Mouse (Mus musculus) megakaryocyte, adult 5-6 weeks (primary cell): ENCODE measurements around the gene Clk4. TPM values are rescaled to one million over a fixed set of nuclear protein-coding genes. Genes with fewer than 3 reads are reported as not detected.

ENCODE experiments used
- ATAC-seq: 2 replicates; pipeline ENCODE4 v1.8.0; 2016; ENCODE audit warnings: mild to moderate bottlenecking, inconsistent platforms; ENCODE audit not compliant: poor library complexity, severe bottlenecking
- total RNA-seq, 2 experiments: library from RNA; stranded (forward) in 1 of 2; stranded (reverse) in 1 of 2; fragments of 153-499, 151-499 nt in 1 of 2; fragments of 221-1000, 200-1000 nt in 1 of 2; gene quantifications; 2 replicates each; pipeline versions ENCODE4 v1.2.3 to v1.2.4; 2015 to 2017

The Clk4 gene
- total RNA-seq, 2 experiments from 2014 or later: 152 to 164 TPM

DNA sequence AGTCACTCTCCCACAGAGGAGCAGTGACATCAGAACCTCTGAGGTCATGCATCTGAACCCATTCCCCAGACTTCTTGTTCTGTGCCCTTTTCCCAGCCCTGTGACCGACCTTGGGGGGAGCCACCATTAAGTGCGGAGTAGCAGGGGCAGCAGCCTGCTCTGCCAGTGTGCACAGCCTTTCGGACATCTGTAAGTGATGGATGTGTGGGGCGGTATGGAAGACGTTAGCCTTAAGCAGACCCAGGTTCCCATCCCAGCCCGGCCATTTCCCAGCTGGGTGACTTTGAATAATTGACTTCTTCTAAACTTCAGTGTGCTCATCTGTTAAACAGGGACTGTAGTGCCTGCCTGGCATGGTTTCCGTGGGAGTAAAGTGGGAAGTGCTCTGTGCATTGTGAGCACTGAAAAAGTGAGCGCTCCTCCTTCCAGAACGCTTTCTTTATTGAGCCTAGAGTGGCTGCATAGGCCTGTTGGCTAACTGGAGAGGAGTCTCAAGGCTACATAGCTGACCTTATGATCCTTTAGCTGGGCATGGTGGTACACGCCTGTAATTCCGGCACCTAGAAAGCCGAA lies 42.5 kb downstream of the Clk4 start:
- no peak for ATAC-seq

DNA sequence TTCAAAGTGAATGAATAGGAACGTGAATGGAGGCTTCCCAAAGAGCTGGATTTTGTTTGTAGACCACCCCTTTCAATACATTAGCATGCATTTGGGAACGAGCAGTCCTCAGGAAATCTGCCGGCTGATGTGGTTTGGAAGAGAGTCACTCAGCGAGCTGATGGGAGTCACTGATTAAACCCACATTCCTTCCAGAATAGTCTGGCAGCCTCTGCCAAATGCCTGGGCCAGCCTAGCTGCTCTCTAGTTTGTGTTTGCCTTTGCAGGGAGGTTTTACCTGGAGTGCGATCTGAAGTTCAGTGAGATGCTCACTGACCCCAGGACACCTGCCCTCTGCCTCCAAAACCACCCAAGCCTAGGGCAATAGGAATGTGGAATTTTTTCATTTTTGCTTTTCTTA lies 46.8 kb downstream of the Clk4 start:
- no peak for ATAC-seq

DNA sequence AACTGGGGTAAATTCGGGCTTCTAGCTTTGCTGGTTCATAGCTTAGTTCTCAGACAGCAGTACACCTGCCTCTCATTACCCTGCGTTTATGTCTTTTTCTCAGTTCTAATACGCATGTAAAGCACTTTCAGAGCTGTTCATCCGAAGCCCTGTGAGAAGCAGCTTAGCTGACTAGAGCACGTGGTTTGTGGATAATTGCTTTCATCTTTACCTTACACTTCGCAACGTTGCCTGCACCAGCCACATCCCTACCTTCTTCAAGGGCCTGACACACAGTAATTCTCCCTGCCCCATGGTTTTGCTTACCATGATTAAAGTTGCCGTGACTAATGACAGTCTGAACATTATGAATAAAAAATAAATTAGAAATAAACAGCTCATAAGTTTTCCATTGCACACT lies 50.3 kb downstream of the Clk4 start:
- no peak for ATAC-seq

DNA sequence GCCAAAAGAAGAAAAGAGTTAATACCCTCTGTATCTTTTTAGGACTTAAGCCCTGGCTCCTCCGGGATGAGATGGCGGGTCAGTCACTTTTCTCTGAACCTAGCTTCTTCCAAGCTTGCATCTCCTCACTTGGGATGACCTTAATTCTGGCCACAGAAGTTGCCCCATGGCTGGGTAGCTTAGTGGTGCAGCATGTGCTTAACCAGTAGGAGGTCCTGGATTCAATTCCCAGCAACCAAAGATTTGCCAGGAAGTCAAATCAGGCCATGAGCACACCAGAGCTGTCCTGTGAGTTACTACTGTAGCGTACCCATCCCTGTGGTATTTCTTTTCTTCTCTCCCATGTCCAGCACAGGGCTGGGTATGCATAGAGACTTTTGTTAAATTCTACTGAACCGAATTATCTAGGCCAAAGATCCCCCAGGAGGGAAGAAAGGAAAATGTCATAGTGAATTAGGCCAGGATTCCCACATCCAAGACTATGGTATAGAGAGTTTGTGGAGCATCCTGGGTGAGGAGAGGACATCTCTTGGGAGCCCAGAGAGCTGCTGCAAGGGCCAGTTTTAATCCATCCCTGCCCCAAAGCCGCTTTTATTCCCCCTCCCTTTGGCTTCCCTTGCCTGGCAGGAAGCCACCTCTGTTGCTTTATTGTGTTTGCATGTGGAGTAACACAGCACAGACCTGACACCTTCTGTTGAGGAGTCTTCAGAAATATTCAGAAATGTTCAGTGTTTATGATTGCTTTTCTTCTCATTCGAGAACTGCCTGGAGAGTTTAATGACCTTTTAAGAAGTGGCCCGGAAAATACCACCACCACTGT lies 54.7 kb downstream of the Clk4 start:
- no peak for ATAC-seq

DNA sequence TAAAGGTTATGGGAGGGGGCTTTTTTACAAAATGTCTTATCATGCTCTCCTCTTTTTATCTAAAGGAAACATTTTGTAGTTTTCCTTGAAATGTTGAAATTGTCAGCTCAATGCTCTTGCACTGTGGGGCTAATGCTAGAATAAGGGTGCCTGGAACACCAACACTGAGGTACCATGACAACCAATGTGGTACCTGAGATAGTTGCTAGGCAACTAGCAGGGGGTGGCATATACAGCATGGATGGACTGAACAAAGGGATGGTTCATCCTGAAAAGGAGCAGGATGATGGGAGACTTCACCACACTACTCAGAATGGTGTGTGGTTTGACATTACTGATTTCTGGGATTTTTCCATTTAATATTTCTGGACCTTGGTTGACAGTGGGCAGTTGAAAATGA lies 59.1 kb downstream of the Clk4 start:
- no peak for ATAC-seq

DNA sequence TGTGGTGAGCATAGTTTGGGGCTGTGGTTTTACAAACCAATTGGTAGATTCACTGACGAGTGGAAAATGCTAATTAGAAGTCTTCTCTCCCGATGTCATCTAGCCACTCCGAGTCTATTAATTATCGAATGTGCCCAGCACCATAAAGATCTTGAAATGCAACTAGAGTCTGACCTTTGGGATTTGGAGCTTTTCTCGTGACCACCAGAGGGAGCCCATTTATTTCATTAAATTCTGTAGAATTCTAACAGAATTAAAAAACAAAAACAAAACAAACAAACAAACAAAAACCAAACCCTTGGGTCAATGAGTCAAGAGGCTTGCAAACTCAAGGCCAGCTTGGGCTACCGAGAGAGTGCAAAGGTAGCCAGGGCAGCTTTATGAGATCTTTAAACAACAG lies 65.4 kb downstream of the Clk4 start:
- no peak for ATAC-seq

DNA sequence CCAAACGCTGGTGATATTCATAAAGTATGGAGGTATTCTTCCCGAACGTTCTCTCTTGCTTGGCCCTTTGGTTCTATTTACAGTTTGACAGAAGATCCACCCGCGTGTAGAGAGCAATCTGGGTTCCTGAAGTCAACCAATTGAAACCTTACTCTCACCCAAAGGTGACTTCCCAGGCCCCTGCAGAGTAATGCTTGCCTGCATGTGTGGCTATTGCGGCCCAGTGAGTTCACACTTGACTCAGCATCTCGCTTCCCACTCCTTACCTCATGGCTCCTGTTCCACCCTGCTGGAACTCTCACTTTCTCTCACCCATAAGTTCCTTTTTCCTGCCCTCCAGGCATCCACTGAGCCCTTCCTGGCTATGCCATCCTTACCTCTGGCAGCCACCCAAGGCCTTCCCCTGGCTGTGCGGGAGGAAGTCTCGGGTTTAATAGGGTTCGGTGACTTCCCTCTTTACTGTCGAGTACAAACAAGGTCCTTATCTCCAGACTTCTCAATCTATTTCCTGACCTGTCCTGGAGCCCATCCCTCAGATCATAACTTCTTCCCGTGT lies 66.9 kb downstream of the Clk4 start:
- ATAC-seq: no peak

DNA sequence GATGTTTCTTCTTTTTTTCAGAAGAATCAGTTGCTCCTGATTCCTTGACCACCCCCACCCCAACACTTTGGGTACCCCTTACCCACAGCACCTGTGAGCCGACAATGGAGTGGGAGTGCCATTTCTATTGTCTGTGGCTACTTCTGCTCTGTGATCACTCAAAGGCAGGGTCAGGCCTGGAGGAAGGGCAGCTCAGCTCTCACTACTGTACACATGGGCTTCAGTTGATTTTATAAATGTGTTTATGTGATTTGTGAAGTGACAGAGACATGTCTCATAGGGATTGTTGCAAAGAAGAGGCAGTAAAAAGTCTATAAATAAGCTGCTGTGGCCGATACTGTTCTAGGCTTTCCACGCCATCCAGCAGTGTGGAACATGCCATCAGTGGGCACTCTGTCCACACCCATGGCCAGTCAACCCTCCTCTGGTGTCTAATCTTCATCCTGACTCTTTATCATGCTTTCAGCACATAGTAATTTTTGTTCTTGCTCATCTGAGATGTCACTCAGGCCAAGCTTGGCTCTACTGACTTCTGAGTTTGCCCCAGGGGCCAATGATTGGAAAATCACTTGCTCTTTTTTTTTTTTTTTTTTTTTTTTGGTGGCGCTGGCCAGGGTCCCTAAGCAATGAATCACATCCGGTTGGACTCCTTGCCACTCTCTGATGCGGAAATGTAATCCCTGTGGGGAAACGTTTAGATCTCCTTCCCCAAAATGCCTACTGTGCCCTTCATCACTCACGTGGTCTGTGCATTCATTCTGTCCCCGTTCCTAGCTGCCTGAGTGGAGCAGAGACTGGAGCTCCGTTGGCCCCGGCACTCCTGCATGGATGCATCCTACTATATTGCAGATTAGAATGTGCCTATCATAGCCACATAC lies 68.5 kb downstream of the Clk4 start:
- ATAC-seq: no peak

Other genes with a start within 250 kb of the Clk4 start
- gene Olfr54, start 247.5 kb upstream of the Clk4 start, total RNA-seq (2015): not detected in 2 replicates
- gene Olfr54, start 247.5 kb upstream of the Clk4 start, total RNA-seq (2017): 0.18 TPM in 1 of 2 replicates, not detected in the other
- gene Olfr1375, start 213.6 kb upstream of the Clk4 start, total RNA-seq (2015): not detected in 2 replicates
- not detected in 2 replicates for gene Olfr1375, start 213.6 kb upstream of the Clk4 start, total RNA-seq (2017)
- gene Zfp354a, start 202.5 kb upstream of the Clk4 start, total RNA-seq (2015): not detected in 2 replicates
- gene Zfp354a, start 202.5 kb upstream of the Clk4 start, total RNA-seq (2017): 0.22 TPM in 1 of 2 replicates, not detected in the other
- not detected in 2 replicates for gene Gm12569, start 41.3 kb upstream of the Clk4 start, total RNA-seq (2015)
- not detected in 2 replicates for gene Gm12569, start 41.3 kb upstream of the Clk4 start, total RNA-seq (2017)
- gene BC049762, start 1.3 kb downstream of the Clk4 start, total RNA-seq (2015): not detected in 2 replicates
- gene BC049762, start 1.3 kb downstream of the Clk4 start, total RNA-seq (2017): not detected in 2 replicates
- gene Col23a1, start 28.2 kb downstream of the Clk4 start, total RNA-seq (2015): 0.60 and 3.1 TPM in 2 replicates
- 0.04 and 1.2 TPM in 2 replicates for gene Col23a1, start 28.2 kb downstream of the Clk4 start, total RNA-seq (2017)